Mouse (Mus musculus) E14TG2a.4 (cell line): Measurements from ENCODE around the gene Phactr1.

Experiments used
- H3K27me3 ChIP-seq: 2 replicates; pipeline ENCODE4 v1.6.1; 2014; ENCODE audit warnings: low read length, control low read depth; ENCODE audit not compliant: insufficient read depth
- H3K36me3 ChIP-seq: 2 replicates; pipeline ENCODE4 v1.6.1; 2014; ENCODE audit warnings: low read length, control low read depth; ENCODE audit not compliant: insufficient read depth
- H3K4me1 ChIP-seq: replicated peaks from 2 replicates; pipeline ENCODE4 v1.6.1; 2014; ENCODE audit warnings: low read depth, low read length, control low read depth
- H3K4me3 ChIP-seq: replicated peaks from 2 replicates; pipeline ENCODE4 v1.5.1; 2014; ENCODE audit warnings: mild to moderate bottlenecking, low read length
- H3K9me3 ChIP-seq: 2 replicates; pipeline ENCODE4 v1.6.1; 2014; ENCODE audit warnings: low read length, control low read depth
- CTCF ChIP-seq: conservative IDR thresholded peaks from 2 replicates; pipeline ENCODE4 v1.5.1; 2014; ENCODE audit warnings: low read length
- NANOG ChIP-seq: IDR thresholded peaks from 2 replicates; pipeline ENCODE4 v1.6.1; 2014; ENCODE audit warnings: borderline replicate concordance, low read length, mixed read lengths
- POU5F1 ChIP-seq: IDR thresholded peaks from 2 replicates; pipeline ENCODE4 v1.6.1; 2014; ENCODE audit warnings: low read length, borderline replicate concordance

Phactr1 gene

GRCm38 (mm10) chr13:42953071-42953470, 272.6 kb downstream of the Phactr1 start:
- no peaks in the 10 kb centered on the region for H3K27me3 ChIP-seq
- H3K9me3 ChIP-seq, result no peaks in the 10 kb centered on the region
- no peaks in the 10 kb centered on the region for H3K36me3 ChIP-seq
- H3K4me3 ChIP-seq, result no peak overlapping the region
- peaks cover 14% of the 10 kb centered on the region for H3K4me1 ChIP-seq
- TF ChIP-seq CTCF, result no peak
- no peak for TF ChIP-seq NANOG
- TF ChIP-seq POU5F1, result no peak

GRCm38 (mm10) chr13:42954116-42954515, 273.7 kb downstream of the Phactr1 start:
- TF ChIP-seq CTCF, result no peak
- no peak for TF ChIP-seq POU5F1
- no peak for TF ChIP-seq NANOG
- Histone ChIP-seq H3K36me3 (no peaks in the 10 kb centered on the region), H3K27me3 (no peaks in the 10 kb centered on the region), H3K9me3 (no peaks in the 10 kb centered on the region), H3K4me1 (peaks cover 16% of the 10 kb centered on the region), H3K4me3 (no peak overlapping the region)

GRCm38 (mm10) chr13:42956327-42956726, 275.9 kb downstream of the Phactr1 start:
- Histone ChIP-seq H3K27me3 (no peaks in the 10 kb centered on the region), H3K4me3 (no peak overlapping the region), H3K36me3 (no peaks in the 10 kb centered on the region), H3K9me3 (no peaks in the 10 kb centered on the region), H3K4me1 (peaks cover 16% of the 10 kb centered on the region)
- no peak for TF ChIP-seq CTCF
- no peak for TF ChIP-seq POU5F1
- TF ChIP-seq NANOG, result no peak

- Histone ChIP-seq H3K36me3 (no peaks in the 10 kb centered on the region), H3K9me3 (no peaks in the 10 kb centered on the region), H3K27me3 (no peaks in the 10 kb centered on the region), H3K4me1 (peaks cover 12% of the 10 kb centered on the region), H3K4me3 (no peak overlapping the region)
- TF ChIP-seq POU5F1, result no peak
- TF ChIP-seq NANOG, result no peak
- no peak for TF ChIP-seq CTCF
Observed at GRCm38 (mm10) chr13:42957856-42958255, 277.4 kb downstream of the Phactr1 start.

- H3K4me3 ChIP-seq, result no peak overlapping the region
- H3K9me3 ChIP-seq, result no peaks in the 10 kb centered on the region
- no peaks in the 10 kb centered on the region for H3K36me3 ChIP-seq
- TF ChIP-seq CTCF (no peak), NANOG (no peak), POU5F1 (no peak)
- H3K27me3 ChIP-seq, result no peaks in the 10 kb centered on the region
- peaks cover 12% of the 10 kb centered on the region for H3K4me1 ChIP-seq
Observed at GRCm38 (mm10) chr13:42958867-42959266, 278.4 kb downstream of the Phactr1 start.

- Histone ChIP-seq H3K4me1 (peaks cover 8% of the 10 kb centered on the region), H3K9me3 (no peaks in the 10 kb centered on the region), H3K36me3 (no peaks in the 10 kb centered on the region), H3K4me3 (no peak overlapping the region), H3K27me3 (no peaks in the 10 kb centered on the region)
- no peak for TF ChIP-seq NANOG
- no peak for TF ChIP-seq POU5F1
- TF ChIP-seq CTCF, result no peak
Observed at GRCm38 (mm10) chr13:42961561-42961960, 281.1 kb downstream of the Phactr1 start.

- no peaks in the 10 kb centered on the region; the same call in 1 of the 2 replicates for H3K27me3 ChIP-seq
- no peak for TF ChIP-seq NANOG
- TF ChIP-seq POU5F1, result no peak
- no peak for TF ChIP-seq CTCF
- no peak overlapping the region for H3K4me3 ChIP-seq
- H3K9me3 ChIP-seq, result no peaks in the 10 kb centered on the region
- H3K4me1 ChIP-seq, result no peaks in the 10 kb centered on the region
- H3K36me3 ChIP-seq, result no peaks in the 10 kb centered on the region
Observed at GRCm38 (mm10) chr13:42968537-42968936, 288.1 kb downstream of the Phactr1 start.

- no peaks in the 10 kb centered on the region for H3K4me1 ChIP-seq
- peaks cover 12% of the 10 kb centered on the region for H3K9me3 ChIP-seq
- H3K27me3 ChIP-seq, result no peaks in the 10 kb centered on the region; the same call in 1 of the 2 replicates
- H3K36me3 ChIP-seq, result no peaks in the 10 kb centered on the region
- H3K4me3 ChIP-seq, result no peak overlapping the region
- TF ChIP-seq POU5F1 (no peak), NANOG (no peak), CTCF (no peak)
Observed at GRCm38 (mm10) chr13:42973561-42973960, 293.1 kb downstream of the Phactr1 start.

GRCm38 (mm10) chr13:42973961-42974360, 293.5 kb downstream of the Phactr1 start:
- H3K9me3 ChIP-seq, result peaks cover 16% of the 10 kb centered on the region
- no peaks in the 10 kb centered on the region; the same call in 1 of the 2 replicates for H3K27me3 ChIP-seq
- no peaks in the 10 kb centered on the region for H3K4me1 ChIP-seq
- no peak for TF ChIP-seq NANOG
- TF ChIP-seq CTCF, result no peak
- no peak for TF ChIP-seq POU5F1
- no peak overlapping the region for H3K4me3 ChIP-seq
- no peaks in the 10 kb centered on the region for H3K36me3 ChIP-seq
